Mouse (Mus musculus): ENCODE measurements around the gene Telo2.

DNA sequence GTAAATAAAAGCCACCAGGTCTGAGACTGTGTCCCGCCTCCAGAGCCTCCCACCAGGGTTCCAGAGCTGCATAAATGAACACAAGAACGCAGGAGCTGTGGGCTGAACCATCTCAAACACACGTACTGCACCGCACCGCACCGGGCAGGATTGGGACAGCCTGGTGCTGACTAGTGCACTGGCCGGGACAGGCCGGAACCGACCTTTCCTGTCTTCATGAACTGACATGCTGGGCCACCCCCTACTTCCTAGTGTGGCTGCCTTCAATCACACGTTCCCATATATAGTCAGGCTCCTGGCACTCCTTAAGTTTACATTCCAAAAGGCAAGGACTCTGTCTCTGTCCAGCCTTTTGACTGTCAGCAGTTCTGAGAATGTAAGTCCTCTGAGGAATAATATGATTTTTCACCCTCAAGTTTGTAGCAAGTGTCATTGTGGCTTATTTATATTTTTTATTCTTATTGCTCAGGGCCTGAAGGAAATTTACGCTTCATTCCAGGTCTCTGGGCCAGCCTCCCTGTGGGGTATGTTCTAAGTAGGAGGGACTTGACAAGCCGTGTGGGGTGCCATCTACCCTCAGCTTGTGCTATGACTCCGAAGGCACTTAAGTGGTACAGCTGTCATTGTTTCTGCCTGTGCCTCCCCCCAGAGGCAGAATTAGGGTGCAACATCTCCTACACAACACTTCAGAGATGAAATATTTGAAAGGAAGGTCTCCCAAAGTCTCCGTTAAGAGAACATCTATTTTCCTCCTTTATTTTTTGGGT, 33.5 kb downstream of the Telo2 start:
- TF ChIP-seq CTCF (IDR thresholded peaks at IDR 0.05; ENCODE audit: extremely low read depth, insufficient read depth, low read length) (peak; percentile 50), POLR2A (IDR thresholded peaks at IDR 0.05; ENCODE audit: extremely low read depth, insufficient read depth, low read length) (no peak)

All from cortical plate, adult 2 months (tissue).